In the genomic region with DNA sequence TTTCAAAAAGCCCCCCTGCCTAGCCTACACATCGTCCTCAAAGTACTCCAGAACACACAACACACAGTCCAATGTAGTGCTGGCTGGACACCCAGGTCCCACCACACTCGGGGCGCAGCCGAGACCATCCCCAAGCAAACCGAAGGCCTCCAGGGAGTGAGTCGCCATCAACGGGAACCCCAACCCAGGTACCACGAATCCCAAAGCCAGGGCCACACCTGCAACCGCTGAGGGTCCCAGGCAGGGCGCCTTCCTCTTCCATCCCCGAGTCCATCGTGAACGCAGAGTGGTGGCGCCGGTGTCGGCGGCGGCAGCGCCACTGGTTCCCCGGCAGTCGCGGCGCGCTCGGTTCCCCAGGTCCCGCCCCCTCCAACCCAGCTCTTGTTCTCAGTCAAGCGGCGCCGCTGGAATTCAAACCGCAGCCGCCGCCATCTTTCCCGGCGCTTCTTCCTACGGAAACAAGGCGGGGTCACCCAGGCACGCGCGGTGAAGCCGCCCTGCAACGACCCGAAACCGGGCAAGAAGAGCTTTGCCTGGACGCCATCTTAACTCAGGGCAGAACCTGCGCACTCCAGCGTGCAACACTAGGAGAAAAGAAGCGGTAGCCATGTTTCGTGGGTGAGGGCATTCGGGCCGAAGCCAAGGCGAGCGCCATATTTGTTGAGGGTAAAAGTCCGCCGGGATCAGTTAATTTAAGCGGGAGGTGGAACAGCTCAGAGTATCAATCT, we compare ENCODE assay signal across 7 mouse cellular contexts. TPM values are rescaled to one million over a fixed set of nuclear protein-coding genes. Genes with fewer than 3 reads are reported as not detected.
DNase-seq lines count a peak whose midpoint lies in the region; ATAC-seq lines count a peak whose summit lies in the region.

Gene Cdk5rap2, minus strand, starts transcription at position 450 of the 728 bp plus-strand sequence.

- DNase-seq in adrenal gland, postnatal 14 days, result peak; percentile 98
- peak; percentile 97 for DNase-seq in embryonic facial prominence, embryonic 11.5 days (ENCODE audit: low spot score)
- peak; percentile 98 for DNase-seq in kidney, adult 11 months
- DNase-seq in limb, embryonic 10.5 days (ENCODE audit: low spot score), result peak; percentile 94
- peak; percentile 88 for DNase-seq in spleen, adult 12 weeks (ENCODE audit: low spot score)

- no peaks in the 10 kb centered on the region for H3K9me3 ChIP-seq in embryonic facial prominence, embryonic 11.5 days (replicated peaks; ENCODE audit: control insufficient read depth, low read length)
- H3K9me3 ChIP-seq in limb, embryonic 10.5 days (replicated peaks), result no peaks in the 10 kb centered on the region
- H3K9me3 ChIP-seq in midbrain, embryonic 13.5 days, result no peaks in the 10 kb centered on the region

- peak within 1 kb of the TSS; percentile 78 for H3K4me3 ChIP-seq in embryonic facial prominence, embryonic 11.5 days (ENCODE audit: low read depth, low read length)
- peak within 1 kb of the TSS; percentile 72 for H3K4me3 ChIP-seq in limb, embryonic 10.5 days
- H3K4me3 ChIP-seq in midbrain, embryonic 13.5 days (replicated peaks), result peak within 1 kb of the TSS; percentile 88

- peak within 1 kb of the TSS; percentile 54 for H3K4me2 ChIP-seq in embryonic facial prominence, embryonic 11.5 days (ENCODE audit: low read depth, low read length)
- H3K4me2 ChIP-seq in midbrain, embryonic 13.5 days (replicated peaks), result peak within 1 kb of the TSS; percentile 71

- H3K9ac ChIP-seq in embryonic facial prominence, embryonic 11.5 days (replicated peaks; ENCODE audit: low read length), result peak within 1 kb of the TSS; percentile 89
- peak within 1 kb of the TSS; percentile 85 for H3K9ac ChIP-seq in midbrain, embryonic 13.5 days (replicated peaks)

- whole genome bisulfite sequencing in embryonic facial prominence, embryonic 11.5 days, result under 1% methylated on average over 55 of the region's 55 CpGs
- under 1% methylated on average over 55 of the region's 55 CpGs for WGBS in limb, embryonic 10.5 days
- under 1% methylated on average over 45 of the region's 55 CpGs for WGBS in midbrain, embryonic 13.5 days

- no peaks in the 10 kb centered on the region for H3K36me3 ChIP-seq in embryonic facial prominence, embryonic 11.5 days (replicated peaks; ENCODE audit: control insufficient read depth, insufficient read depth, low read depth, low read length)
- H3K36me3 ChIP-seq in limb, embryonic 10.5 days, result peaks cover 13% of the 10 kb centered on the region
- H3K36me3 ChIP-seq in midbrain, embryonic 13.5 days, result no peaks in the 10 kb centered on the region

- peak; percentile 98 for ATAC-seq in embryonic facial prominence, embryonic 11.5 days (replicated peaks; ENCODE audit: insufficient number of reproducible peaks, low FRiP score, low TSS enrichment, low read depth)
- ATAC-seq in granulocyte monocyte progenitor cell, adult 5-6 weeks (replicated peaks; ENCODE audit: poor library complexity, severe bottlenecking), result peak; percentile 97
- peak; percentile 98 for ATAC-seq in midbrain, embryonic 13.5 days

- no peaks in the 10 kb centered on the region for H3K4me1 ChIP-seq in embryonic facial prominence, embryonic 11.5 days (ENCODE audit: control insufficient read depth, insufficient read depth, low read length)
- H3K4me1 ChIP-seq in limb, embryonic 10.5 days, result peaks cover 27% of the 10 kb centered on the region
- H3K4me1 ChIP-seq in midbrain, embryonic 13.5 days (replicated peaks), result peaks cover 38% of the 10 kb centered on the region

- peak within 1 kb of the TSS; percentile 56; the same call in 1 of the 2 replicates for H3K27ac ChIP-seq in embryonic facial prominence, embryonic 11.5 days (replicated peaks; ENCODE audit: low read depth, low read length)
- peak within 1 kb of the TSS; percentile 96 for H3K27ac ChIP-seq in limb, embryonic 10.5 days
- peak within 1 kb of the TSS; percentile 80 for H3K27ac ChIP-seq in midbrain, embryonic 13.5 days

- no peaks in the 10 kb centered on the region for H3K27me3 ChIP-seq in embryonic facial prominence, embryonic 11.5 days (ENCODE audit: control insufficient read depth, insufficient read depth, low read length)
- no peaks in the 10 kb centered on the region for H3K27me3 ChIP-seq in limb, embryonic 10.5 days (ENCODE audit: low read depth, poor library complexity, severe bottlenecking)
- 0 out of 2 replicates have a peak, but pooled peaks cover 3% of the 10 kb centered on the region for H3K27me3 ChIP-seq in midbrain, embryonic 13.5 days

RNA-seq across cellular contexts. Expression of gene Cdk5rap2, which starts in this region (rescaled TPM):
- 14.5 and 17.7 TPM in 2 replicates for total RNA-seq in adrenal gland, postnatal 14 days (2021)
- polyA plus RNA-seq in embryonic facial prominence, embryonic 11.5 days (2014; fragmentation: Nextera tagmentation; extraction: Ambion mirVana), result 23.3 and 23.4 TPM in 2 replicates
- 9.8 and 14.9 TPM in 2 replicates for total RNA-seq in granulocyte monocyte progenitor cell, adult 5-6 weeks (2014; fragmentation: Nextera tagmentation)
- 25.8 and 27.2 TPM in 2 replicates for total RNA-seq in granulocyte monocyte progenitor cell, adult 5-6 weeks (2017)
- polyA plus RNA-seq in limb, embryonic 10.5 days (2016; fragmentation: Nextera tagmentation; extraction: Ambion mirVana), result 25.3 and 31.6 TPM in 2 replicates
- 11.4 and 14.2 TPM in 2 replicates for polyA plus RNA-seq in midbrain, embryonic 13.5 days (2015; fragmentation: Nextera tagmentation; extraction: Ambion mirVana)

Comparison
In these comparisons a context has a peak if more than half of its experiments do, and no peak if none do; other contexts are left out.
1. Peak in every context shown above with its lines: DNase-seq, ATAC-seq, H3K4me3 ChIP-seq and H3K27ac ChIP-seq.